Mouse (Mus musculus) lung, embryonic 16.5 days (tissue): ENCODE results near the gene Xpo6. TPM values are rescaled to one million over a fixed set of nuclear protein-coding genes. Genes with fewer than 3 reads are reported as not detected.
A peak's percentile ranks its signal among the peaks of the same experiment; 100 is the strongest.

Source experiments
- ATAC-seq: fragments of 200-750 bp; cut with Nextera tagmentation; 2 replicates; pipeline ENCODE4 v1.8.0; 2017; ENCODE audit warnings: low read depth, mild to moderate bottlenecking, moderate library complexity
- H3K27ac ChIP-seq: fragments of 300-500 bp; sonication (generic); 2 replicates; pipeline ENCODE4 v1.5.1; 2014; ENCODE audit warnings: mild to moderate bottlenecking, control low read depth, low read length
- H3K27me3 ChIP-seq: fragments of 300-500 bp; sonication (generic); 2 replicates; pipeline ENCODE4 v1.6.1; 2014; ENCODE audit warnings: low read depth, low read length, mixed read lengths; ENCODE audit not compliant: control insufficient read depth, insufficient read depth
- H3K36me3 ChIP-seq: fragments of 300-500 bp; sonication (generic); 2 replicates; pipeline ENCODE4 v1.6.1; 2014; ENCODE audit warnings: low read length; ENCODE audit not compliant: control insufficient read depth, insufficient read depth
- H3K4me1 ChIP-seq: fragments of 300-500 bp; sonication (generic); replicated peaks from 2 replicates; pipeline ENCODE4 v1.6.1; 2014; ENCODE audit warnings: low read length, mixed read lengths; ENCODE audit not compliant: control insufficient read depth, insufficient read depth
- H3K4me2 ChIP-seq: fragments of 300-500 bp; sonication (generic); 2 replicates; pipeline ENCODE4 v1.6.1; 2014; ENCODE audit warnings: low read depth, low read length, control low read depth
- H3K4me3 ChIP-seq: fragments of 300-500 bp; sonication (generic); 2 replicates; pipeline ENCODE4 v1.5.1; 2014; ENCODE audit warnings: mild to moderate bottlenecking, low read length, control low read depth
- H3K9ac ChIP-seq: fragments of 300-500 bp; sonication (generic); 2 replicates; pipeline ENCODE4 v1.6.1; 2014; ENCODE audit warnings: low read length, control low read depth
- H3K9me3 ChIP-seq: fragments of 300-500 bp; sonication (generic); 2 replicates; pipeline ENCODE4 v1.6.1; 2016; ENCODE audit warnings: low read length; ENCODE audit not compliant: control insufficient read depth
- WGBS: fragments of 180-500 bp; shearing (Covaris S2); extraction: QIAGEN DNeasy Blood & Tissue Kit; methylation state at CpG from one replicate; pipeline ENCODE4 v1.1.7; 2014; 5-methylcytosine and 5-hydroxymethylcytosine counted together
- polyA plus RNA-seq: library from polyadenylated mRNA; unstranded; fragments of >200 nt; fragmentation: Nextera tagmentation; extraction: Ambion mirVana; gene quantifications from 2 replicates; pipeline ENCODE4 v1.2.1, GENCODE M21; 2015

Xpo6 gene
- polyA plus RNA-seq, 1 experiment from 2014 or later, result 32.3 TPM

GRCm38 (mm10) chr7:126119819-126120218 is 80.5 kb downstream of the Xpo6 start:
- WGBS, result 88% methylated on average over 6 of the region's 6 CpGs
- no peak overlapping the region for H3K27ac ChIP-seq
- no peak overlapping the region for H3K4me3 ChIP-seq
- no peaks in the 10 kb centered on the region for H3K27me3 ChIP-seq
- peaks cover 6% of the 10 kb centered on the region for H3K4me1 ChIP-seq
- H3K9ac ChIP-seq, result no peak overlapping the region
- H3K9me3 ChIP-seq, result no peaks in the 10 kb centered on the region
- peaks cover 36% of the 10 kb centered on the region for H3K36me3 ChIP-seq
- no peak for ATAC-seq
- H3K4me2 ChIP-seq, result no peak overlapping the region

- ATAC-seq, result no peak
- peaks cover 38% of the 10 kb centered on the region for H3K36me3 ChIP-seq
- H3K4me3 ChIP-seq, result no peak overlapping the region
- no peak overlapping the region for H3K4me2 ChIP-seq
- H3K27me3 ChIP-seq, result no peaks in the 10 kb centered on the region
- H3K4me1 ChIP-seq, result no peaks in the 10 kb centered on the region
- no peaks in the 10 kb centered on the region for H3K9me3 ChIP-seq
- WGBS, result 65% methylated on average over 4 of the region's 4 CpGs
- H3K27ac ChIP-seq, result no peak overlapping the region
- no peak overlapping the region for H3K9ac ChIP-seq
These were observed 87.0 kb downstream of the Xpo6 start for GRCm38 (mm10) chr7:126113263-126113662.

GRCm38 (mm10) chr7:126111230-126111629 is 89.1 kb downstream of the Xpo6 start:
- H3K27ac ChIP-seq, result no peak overlapping the region
- ATAC-seq, result no peak
- no peaks in the 10 kb centered on the region for H3K9me3 ChIP-seq
- WGBS, result 79% methylated on average over 2 of the region's 2 CpGs
- H3K4me2 ChIP-seq, result no peak overlapping the region
- no peak overlapping the region for H3K9ac ChIP-seq
- no peaks in the 10 kb centered on the region for H3K4me1 ChIP-seq
- peaks cover 47% of the 10 kb centered on the region for H3K36me3 ChIP-seq
- H3K27me3 ChIP-seq, result no peaks in the 10 kb centered on the region
- no peak overlapping the region for H3K4me3 ChIP-seq

DNA sequence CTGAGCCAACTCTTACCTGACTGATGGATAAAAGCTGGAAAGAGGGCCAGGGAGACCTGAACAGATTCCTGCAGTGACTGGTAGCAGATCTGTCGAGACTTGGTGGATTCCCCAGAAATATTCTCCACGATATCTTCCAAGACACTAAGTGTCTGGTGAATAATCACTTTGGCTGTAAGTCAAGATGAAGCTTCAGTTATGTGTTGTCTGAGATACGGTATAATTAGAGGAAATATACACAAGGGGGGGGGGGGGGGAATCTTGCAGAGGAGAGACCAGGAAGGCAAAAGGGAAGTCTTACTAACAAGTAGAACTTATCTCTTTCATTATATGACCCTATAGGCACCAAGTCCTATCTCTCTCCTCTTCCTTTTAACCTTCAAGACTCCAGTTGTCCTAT is 90.4 kb downstream of the Xpo6 start:
- H3K4me2 ChIP-seq, result no peak overlapping the region
- H3K4me3 ChIP-seq, result no peak overlapping the region
- H3K4me1 ChIP-seq, result no peaks in the 10 kb centered on the region
- H3K9ac ChIP-seq, result no peak overlapping the region
- peaks cover 45% of the 10 kb centered on the region for H3K36me3 ChIP-seq
- ATAC-seq, result no peak
- WGBS, result 38% methylated on average over 3 of the region's 3 CpGs
- H3K27me3 ChIP-seq, result no peaks in the 10 kb centered on the region
- no peak overlapping the region for H3K27ac ChIP-seq
- no peaks in the 10 kb centered on the region for H3K9me3 ChIP-seq

DNA sequence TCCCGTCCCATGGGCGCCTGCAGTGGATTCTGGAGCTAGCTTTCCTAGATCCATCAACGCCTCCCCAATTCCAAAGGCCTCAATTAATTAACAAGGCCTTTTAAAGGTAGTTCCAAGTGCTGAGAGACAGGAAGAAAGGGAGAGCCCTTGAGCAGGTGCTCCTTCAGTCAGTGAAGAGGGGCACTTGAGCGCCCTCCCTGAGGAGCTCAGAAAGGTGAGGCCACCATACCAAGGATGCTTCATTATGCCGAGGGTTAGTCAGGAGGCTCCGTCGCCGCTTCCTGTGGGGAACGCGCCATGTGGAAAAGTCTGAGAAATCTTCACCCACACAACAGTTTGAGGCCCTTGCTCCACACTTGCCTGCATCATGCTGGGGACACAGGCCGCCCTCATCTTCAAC is 99.9 kb downstream of the Xpo6 start:
- peaks cover 3% of the 10 kb centered on the region; the same call in 1 of the 2 replicates for H3K4me1 ChIP-seq
- H3K4me2 ChIP-seq, result no peak overlapping the region
- H3K36me3 ChIP-seq, result peaks cover 31% of the 10 kb centered on the region
- peak; percentile 50; the same call in 1 of the 2 replicates for ATAC-seq
- no peak overlapping the region for H3K9ac ChIP-seq
- 62% methylated on average over 11 of the region's 11 CpGs for whole genome bisulfite sequencing
- no peak overlapping the region for H3K4me3 ChIP-seq
- H3K27me3 ChIP-seq, result no peaks in the 10 kb centered on the region
- no peaks in the 10 kb centered on the region for H3K9me3 ChIP-seq
- H3K27ac ChIP-seq, result no peak overlapping the region

DNA sequence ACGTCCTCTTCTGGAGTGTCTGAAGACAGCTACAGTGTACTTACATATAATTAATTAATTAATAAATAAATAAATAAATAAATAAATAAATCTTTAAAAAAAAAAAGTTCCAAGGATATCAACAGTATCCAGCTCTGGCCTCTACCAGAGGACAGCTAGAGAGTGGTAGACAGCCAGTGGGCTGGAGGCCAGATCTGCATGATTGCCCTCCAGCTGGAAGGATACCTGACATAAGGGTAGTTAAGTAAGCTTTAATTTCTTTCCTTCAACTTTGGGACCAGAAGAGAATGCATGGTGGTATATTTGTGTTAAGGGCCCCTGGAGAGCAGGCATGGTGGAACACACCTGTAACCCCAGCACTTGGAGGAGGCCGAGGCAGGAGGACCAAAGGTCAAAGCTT is 100.5 kb downstream of the Xpo6 start:
- ATAC-seq, result no peak
- H3K27me3 ChIP-seq, result no peaks in the 10 kb centered on the region
- peaks cover 30% of the 10 kb centered on the region for H3K36me3 ChIP-seq
- no peaks in the 10 kb centered on the region for H3K9me3 ChIP-seq
- H3K27ac ChIP-seq, result no peak overlapping the region
- H3K4me3 ChIP-seq, result no peak overlapping the region
- no peak overlapping the region for H3K9ac ChIP-seq
- WGBS, result 64% methylated on average over 2 of the region's 2 CpGs
- H3K4me2 ChIP-seq, result no peak overlapping the region
- H3K4me1 ChIP-seq, result peaks cover 3% of the 10 kb centered on the region; the same call in 1 of the 2 replicates

DNA sequence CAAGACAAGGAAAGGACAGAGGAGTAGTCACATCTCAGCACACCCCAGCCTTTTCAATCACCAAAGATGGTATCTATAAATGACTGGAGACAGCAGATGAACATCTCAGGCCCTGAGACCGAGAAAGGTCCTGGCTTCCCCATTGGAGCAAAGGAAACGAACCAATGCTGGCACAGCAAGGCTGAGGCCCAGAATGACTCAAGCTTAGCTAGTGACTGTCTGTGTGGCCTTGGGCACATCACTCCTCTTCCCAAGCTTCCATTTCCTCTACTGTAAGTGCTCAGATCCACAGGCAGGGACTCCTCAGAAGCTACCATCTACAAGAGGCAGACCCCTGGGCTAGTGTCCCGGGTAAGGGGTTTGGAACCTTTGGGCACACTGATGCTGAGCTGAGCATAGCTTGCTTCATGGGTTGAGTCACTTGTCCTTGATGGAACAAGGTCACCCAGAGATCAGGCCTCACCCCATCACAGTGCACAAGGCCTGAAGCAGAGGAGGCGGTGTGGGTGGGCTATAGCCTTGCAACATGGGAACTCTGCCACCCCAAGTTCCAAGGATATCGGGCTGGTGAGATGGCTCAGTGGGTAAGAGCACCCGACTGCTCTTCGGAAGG is 101.0 kb downstream of the Xpo6 start:
- Histone ChIP-seq H3K4me2 (no peak overlapping the region), H3K27ac (no peak overlapping the region), H3K9ac (no peak overlapping the region), H3K27me3 (no peaks in the 10 kb centered on the region), H3K4me3 (no peak overlapping the region), H3K9me3 (no peaks in the 10 kb centered on the region), H3K4me1 (peaks cover 3% of the 10 kb centered on the region; the same call in 1 of the 2 replicates), H3K36me3 (peaks cover 29% of the 10 kb centered on the region)
- WGBS, result 97% methylated on average over 7 of the region's 7 CpGs
- ATAC-seq, result no peak

- 62% methylated on average over 7 of the region's 9 CpGs for WGBS
- Histone ChIP-seq H3K9ac (no peak overlapping the region), H3K4me3 (no peak overlapping the region), H3K9me3 (no peaks in the 10 kb centered on the region), H3K36me3 (peaks cover 22% of the 10 kb centered on the region), H3K27me3 (no peaks in the 10 kb centered on the region), H3K27ac (no peak overlapping the region), H3K4me1 (peaks cover 3% of the 10 kb centered on the region; the same call in 1 of the 2 replicates), H3K4me2 (no peak overlapping the region)
- 0 out of 2 replicates have a peak, but pooled peaks have one; percentile 22 for ATAC-seq
These were observed 102.9 kb downstream of the Xpo6 start for GRCm38 (mm10) chr7:126097219-126097915.

- 54% methylated on average over 5 of the region's 5 CpGs for WGBS
- no peak overlapping the region for H3K4me3 ChIP-seq
- no peak overlapping the region for H3K4me2 ChIP-seq
- H3K9ac ChIP-seq, result no peak overlapping the region
- H3K9me3 ChIP-seq, result no peaks in the 10 kb centered on the region
- H3K4me1 ChIP-seq, result peaks cover 3% of the 10 kb centered on the region; the same call in 1 of the 2 replicates
- no peak overlapping the region for H3K27ac ChIP-seq
- H3K36me3 ChIP-seq, result peaks cover 15% of the 10 kb centered on the region
- H3K27me3 ChIP-seq, result no peaks in the 10 kb centered on the region
- ATAC-seq, result peak; percentile 56
These were observed 103.7 kb downstream of the Xpo6 start for GRCm38 (mm10) chr7:126096596-126096995.
